Mouse (Mus musculus) T-cell, adult 66 days (primary cell): ENCODE data around the gene Stfa1. TPM values are rescaled to one million over a fixed set of nuclear protein-coding genes. Genes with fewer than 3 reads are reported as not detected.

Source experiments
- total RNA-seq, 2 experiments: library from RNA; stranded (reverse); gene quantifications; 3 replicates in 1 of 2; 4 replicates in 1 of 2; pipeline ENCODE4 v1.2.4; 2023

Stfa1 gene
- total RNA-seq, result not detected

GRCm38 (mm10) chr16:36276796-36277195, at the start of gene Stfa1:
TSS of gene Stfa1 (plus strand) at chr16:36276951.

DNA sequence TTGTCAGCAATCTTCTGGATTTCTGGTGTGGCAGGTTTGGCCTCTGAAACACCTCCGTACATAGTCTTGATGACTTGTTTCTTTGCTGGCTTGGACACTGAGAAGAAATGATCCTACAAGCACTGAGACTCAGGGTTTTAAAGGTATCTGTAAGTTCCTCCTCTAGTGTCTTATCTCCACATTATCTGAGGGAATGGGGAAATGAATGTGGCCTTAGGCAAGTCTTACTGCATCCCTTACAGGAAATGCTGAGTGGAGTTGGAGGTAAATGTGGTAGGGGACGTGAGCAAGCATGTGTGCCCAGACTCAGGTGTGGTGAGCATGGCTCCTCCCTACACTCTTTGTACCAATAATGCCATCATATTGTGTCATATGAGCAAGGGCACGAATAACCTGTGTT, 57.5 kb downstream of the Stfa1 start, which contains the start of gene BC117090:
TSS of gene BC117090 (minus strand) at position 101 of the 400 bp plus-strand sequence.

Other genes starting within 250 kb of the Stfa1 start
- 10 to 100 TPM; 11.3 to 13.3 TPM for gene Wdr5b, start 235.8 kb upstream of the Stfa1 start, total RNA-seq
- gene Fam162a, start 205.4 kb upstream of the Stfa1 start, total RNA-seq, result 10 to 100 TPM; 47.8 to 49.0 TPM
- 10 to 100 TPM; 38.1 to 43.4 TPM for gene Ccdc58, start 205.3 kb upstream of the Stfa1 start, total RNA-seq
- gene Csta1, start 145.7 kb upstream of the Stfa1 start, total RNA-seq, result not detected
- not detected for gene Stfa2l1, start 120.1 kb upstream of the Stfa1 start, total RNA-seq
- not detected for gene Gm5483, start 92.7 kb upstream of the Stfa1 start, total RNA-seq
- not detected for gene Gm5416, start 66.5 kb upstream of the Stfa1 start, total RNA-seq
- gene 2010005H15Rik, start 55.5 kb upstream of the Stfa1 start, total RNA-seq, result not detected
- gene BC117090, start 57.4 kb downstream of the Stfa1 start, total RNA-seq, result not detected
- not detected for gene BC100530, start 90.8 kb downstream of the Stfa1 start, total RNA-seq
- not detected for gene Stfa2, start 131.5 kb downstream of the Stfa1 start, total RNA-seq
- gene Stfa3, start 178.4 kb downstream of the Stfa1 start, total RNA-seq, result 1 to 10 TPM in 1 of 2 experiments, not detected in 1; 2.2 TPM